Mouse (Mus musculus) testis, adult 10 weeks (tissue): Measurements from ENCODE around the gene Pmvk. TPM values are rescaled to one million over a fixed set of nuclear protein-coding genes. Genes with fewer than 3 reads are reported as not detected.

Experiments used
- polyA plus RNA-seq: library from polyadenylated mRNA; stranded (reverse); fragments of 350-450 nt; fragmentation: Illumina TruSeq; extraction: RNeasy Lipid Tissue Mini Kit (QIAGEN cat#74804); gene quantifications from one replicate; pipeline ENCODE4 v1.2.3, GENCODE M21; 2014; ENCODE audit warnings: low read depth, low replicate concordance

Pmvk gene
- polyA plus RNA-seq, result 1.1 TPM

GRCm38 (mm10) chr3:89454401-89455177, at the start of gene Pmvk:
Pmvk (plus strand) TSS chr3:89454541.

DNA sequence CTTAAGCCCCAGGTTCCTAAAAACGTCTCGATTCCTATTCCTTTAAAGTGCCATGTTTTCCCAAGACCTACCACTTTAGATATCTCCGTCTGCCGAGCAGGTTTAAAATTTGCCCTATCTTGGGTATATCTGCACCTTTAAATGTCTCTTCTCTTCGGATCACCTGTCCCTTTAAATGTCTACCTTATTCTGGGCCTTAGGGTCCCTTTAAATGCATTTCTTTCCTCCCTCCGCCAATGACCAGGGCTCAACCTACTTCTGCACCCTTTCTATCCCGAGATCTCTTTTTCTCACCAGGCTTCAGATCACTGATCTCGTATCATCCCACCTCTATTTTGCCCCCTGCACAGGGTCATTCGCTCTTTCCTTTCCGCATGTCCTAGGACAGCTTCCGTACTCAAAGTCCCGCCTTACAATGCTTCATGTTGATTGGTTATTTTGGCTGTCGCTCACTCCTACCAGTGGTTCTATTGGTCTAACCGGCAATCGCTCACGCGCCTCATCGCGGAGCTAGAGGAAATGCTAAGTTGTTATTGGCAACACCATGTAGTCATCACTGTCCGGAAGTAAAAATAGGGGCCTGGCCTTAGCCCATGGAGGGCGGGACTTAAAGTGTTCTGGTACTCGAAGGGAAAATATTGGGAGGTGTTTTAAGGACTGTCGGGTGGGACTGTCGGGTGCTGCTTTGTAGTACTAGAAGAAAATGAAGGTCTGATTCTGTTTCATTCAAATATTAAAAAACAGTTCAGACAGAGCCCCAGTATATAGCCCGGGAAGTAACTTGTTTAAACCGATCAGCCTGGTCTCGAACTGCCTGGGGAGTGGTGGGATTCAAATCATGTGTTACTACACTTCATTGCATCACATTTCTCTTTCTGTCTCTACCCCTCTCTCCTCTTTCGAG, 42.6 kb upstream of the Pmvk start, which contains the start of gene Flad1:
Gene Flad1, minus strand, starts transcription at position 381 of the 904 bp plus-strand sequence.

DNA sequence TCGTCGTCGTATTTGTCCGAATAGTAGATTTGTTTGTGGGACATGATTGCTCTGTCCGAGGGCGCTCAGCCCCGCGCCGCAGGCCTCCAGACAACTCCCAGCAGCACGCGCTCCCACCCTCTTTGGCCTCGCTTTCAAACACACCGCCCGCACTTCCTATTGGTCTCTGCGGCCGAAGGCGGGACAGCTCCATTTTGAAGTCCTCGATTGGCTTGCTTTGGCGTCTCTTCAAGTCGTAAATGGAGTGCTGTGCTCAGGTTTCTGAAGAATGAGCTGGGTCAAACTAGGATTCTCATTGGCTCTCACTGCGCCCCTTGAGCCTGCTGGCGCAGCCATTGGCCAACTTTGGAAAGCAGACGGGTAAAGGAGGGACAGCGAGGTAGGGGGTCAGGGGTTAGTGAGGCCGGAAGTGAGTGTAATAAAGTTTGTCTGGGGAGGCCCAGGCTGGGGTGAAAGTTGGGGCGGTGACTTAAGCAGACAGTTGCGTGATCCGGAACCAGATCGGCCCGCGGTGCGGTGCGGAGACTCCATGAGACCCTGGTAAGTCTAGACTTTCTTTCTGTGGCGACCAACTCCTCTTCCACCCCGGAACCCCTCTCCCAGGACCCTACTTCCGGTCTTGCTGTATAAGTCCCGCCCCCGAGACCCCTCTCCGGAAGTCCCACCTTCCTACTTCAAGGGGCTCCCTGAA, 36.0 kb upstream of the Pmvk start, which contains the start of the genes Cks1b and Shc1:
Gene Cks1b, minus strand, starts transcription at position 214 of the 691 bp plus-strand sequence.
Gene Shc1, plus strand, starts transcription at position 274 of the 691 bp plus-strand sequence.

GRCm38 (mm10) chr3:89430171-89431159, 23.9 kb upstream of the Pmvk start, which contains the start of gene Pygo2:
Pygo2 (plus strand) TSS chr3:89430214.

GRCm38 (mm10) chr3:89436176-89437113, 17.9 kb upstream of the Pmvk start, which contains the start of gene Pbxip1:
Pbxip1 (plus strand) TSS chr3:89436706.

Other genes starting within 250 kb of the Pmvk start
- gene Thbs3, start 239.4 kb upstream of the Pmvk start, polyA plus RNA-seq, result 3.4 TPM
- gene Mtx1, start 227.5 kb upstream of the Pmvk start, polyA plus RNA-seq, result 187 TPM
- gene Muc1, start 225.5 kb upstream of the Pmvk start, polyA plus RNA-seq, result 11.6 TPM
- gene Krtcap2, start 208.6 kb upstream of the Pmvk start, polyA plus RNA-seq, result 13.6 TPM
- 0.98 TPM for gene Trim46, start 208.2 kb upstream of the Pmvk start, polyA plus RNA-seq
- not detected for gene Dpm3, start 195.2 kb upstream of the Pmvk start, polyA plus RNA-seq
- gene Slc50a1, start 184.0 kb upstream of the Pmvk start, polyA plus RNA-seq, result 1.1 TPM
- not detected for gene Efna1, start 173.4 kb upstream of the Pmvk start, polyA plus RNA-seq
- 0.11 TPM for gene Efna3, start 131.6 kb upstream of the Pmvk start, polyA plus RNA-seq
- gene Efna4, start 116.5 kb upstream of the Pmvk start, polyA plus RNA-seq, result not detected
- gene Adam15, start 104.5 kb upstream of the Pmvk start, polyA plus RNA-seq, result 3.3 TPM
- gene Dcst2, start 92.6 kb upstream of the Pmvk start, polyA plus RNA-seq, result 6.5 TPM
- 25.0 TPM for gene Dcst1, start 89.3 kb upstream of the Pmvk start, polyA plus RNA-seq
- gene Zbtb7b, start 59.8 kb upstream of the Pmvk start, polyA plus RNA-seq, result 0.24 TPM
- 0.34 TPM for gene Lenep, start 51.7 kb upstream of the Pmvk start, polyA plus RNA-seq
- gene Flad1, start 42.7 kb upstream of the Pmvk start, polyA plus RNA-seq, result 1.8 TPM
- 4.7 TPM for gene Cks1b, start 36.2 kb upstream of the Pmvk start, polyA plus RNA-seq
- 6.5 TPM for gene Shc1, start 36.1 kb upstream of the Pmvk start, polyA plus RNA-seq
- gene Pygo2, start 24.3 kb upstream of the Pmvk start, polyA plus RNA-seq, result 5.7 TPM
- 2.1 TPM for gene Pbxip1, start 17.8 kb upstream of the Pmvk start, polyA plus RNA-seq
- 0.90 TPM for gene Kcnn3, start 65.6 kb downstream of the Pmvk start, polyA plus RNA-seq